ENCODE assay signal across 10 mouse cellular contexts in genomic region chr9:108289347-108289746, GRCm38 (mm10). TPM values are rescaled to one million over a fixed set of nuclear protein-coding genes. Genes with fewer than 3 reads are reported as not detected.
DNase-seq lines count a peak whose midpoint lies in the region; ATAC-seq and TF ChIP-seq lines count a peak whose summit lies in the region.
"Had no signal": no experiment of that assay in that cellular context is flagged by ENCODE, and none has a peak within 500 bp of the region (broad histone marks: within the 10 kb centered on the region; RNA-seq: fewer than 3 reads in every experiment).

No protein-coding gene starts in this region.

- 0 out of 2 replicates have a peak, but pooled peaks cover 4% of the 10 kb centered on the region for H3K36me3 ChIP-seq in heart, embryonic 15.5 days
- peaks cover 11% of the 10 kb centered on the region for H3K36me3 ChIP-seq in embryonic facial prominence, embryonic 12.5 days
- H3K36me3 ChIP-seq in hindbrain, postnatal 0 days (ENCODE audit: insufficient read depth, low read length), result peaks cover 2% of the 10 kb centered on the region; the same call in 1 of the 2 replicates
- peaks cover 11% of the 10 kb centered on the region for H3K36me3 ChIP-seq in midbrain, embryonic 13.5 days

- no peak for TF ChIP-seq CTCF in hindbrain, postnatal 0 days (IDR thresholded peaks at IDR 0.05; ENCODE audit: low read depth)

- DNase-seq in heart, adult 8-10 months (ENCODE audit: low spot score), result no peak
- DNase-seq in hindbrain, postnatal 0 days (ENCODE audit: low spot score), result no peak
- DNase-seq: cerebellum, adult 9-10 months; gastrocnemius, postnatal 10 days had no signal

- H3K9ac ChIP-seq in heart, embryonic 15.5 days, result no peak overlapping the region
- peak overlapping the region; percentile 56; the same call in 1 of the 2 replicates for H3K9ac ChIP-seq in embryonic facial prominence, embryonic 12.5 days
- no peak overlapping the region for H3K9ac ChIP-seq in hindbrain, postnatal 0 days (replicated peaks; ENCODE audit: low read length)
- H3K9ac ChIP-seq in midbrain, embryonic 13.5 days (replicated peaks), result peak overlapping the region; percentile 70

- WGBS in heart, embryonic 15.5 days, result 57% methylated on average over 2 of the region's 2 CpGs
- WGBS in embryonic facial prominence, embryonic 12.5 days, result 42% methylated on average over 2 of the region's 2 CpGs
- WGBS in hindbrain, postnatal 0 days, result 65% methylated on average over 2 of the region's 2 CpGs
- 69% methylated on average over 2 of the region's 2 CpGs for WGBS in midbrain, embryonic 13.5 days

- ATAC-seq in heart, embryonic 15.5 days (replicated peaks; ENCODE audit: insufficient number of reproducible peaks, insufficient read depth, low FRiP score, low read depth), result no peak
- ATAC-seq in embryonic facial prominence, embryonic 12.5 days (ENCODE audit: insufficient number of reproducible peaks, insufficient read depth, low FRiP score, low TSS enrichment), result no peak
- ATAC-seq in hindbrain, postnatal 0 days, result no peak
- ATAC-seq in midbrain, embryonic 13.5 days, result no peak
- ATAC-seq in megakaryocyte progenitor cell, adult 5-6 weeks (replicated peaks; ENCODE audit: poor library complexity), result no peak
- no peak for ATAC-seq in cerebellum, adult (ENCODE audit: insufficient number of reproducible peaks, low FRiP score, low TSS enrichment)
- no peak for ATAC-seq in megakaryocyte-erythroid progenitor cell, adult 5-6 weeks (replicated peaks; ENCODE audit: low FRiP score, low TSS enrichment, poor library complexity, severe bottlenecking)

- no peak overlapping the region for H3K4me3 ChIP-seq in heart, embryonic 15.5 days
- H3K4me3 ChIP-seq in embryonic facial prominence, embryonic 12.5 days, result peak overlapping the region; percentile 50; the same call in 1 of the 2 replicates
- H3K4me3 ChIP-seq in hindbrain, postnatal 0 days (ENCODE audit: low read length), result no peak overlapping the region
- H3K4me3 ChIP-seq in midbrain, embryonic 13.5 days (replicated peaks), result peak overlapping the region; percentile 66

- H3K27me3 ChIP-seq in heart, embryonic 15.5 days, result no peaks in the 10 kb centered on the region
- H3K27me3 ChIP-seq in embryonic facial prominence, embryonic 12.5 days, result no peaks in the 10 kb centered on the region
- no peaks in the 10 kb centered on the region for H3K27me3 ChIP-seq in hindbrain, postnatal 0 days (ENCODE audit: insufficient read depth, low read length)
- no peaks in the 10 kb centered on the region for H3K27me3 ChIP-seq in midbrain, embryonic 13.5 days

- peak overlapping the region; percentile 64; the same call in 1 of the 2 replicates for H3K4me2 ChIP-seq in heart, embryonic 15.5 days
- H3K4me2 ChIP-seq in embryonic facial prominence, embryonic 12.5 days (replicated peaks), result peak overlapping the region; percentile 54
- H3K4me2 ChIP-seq in hindbrain, postnatal 0 days (ENCODE audit: low read depth, low read length), result peak overlapping the region; percentile 78; the same call in 1 of the 2 replicates
- H3K4me2 ChIP-seq in midbrain, embryonic 13.5 days (replicated peaks), result peak overlapping the region; percentile 66

- no peaks in the 10 kb centered on the region for H3K9me3 ChIP-seq in heart, embryonic 15.5 days (replicated peaks)
- no peaks in the 10 kb centered on the region for H3K9me3 ChIP-seq in embryonic facial prominence, embryonic 12.5 days
- no peaks in the 10 kb centered on the region for H3K9me3 ChIP-seq in hindbrain, postnatal 0 days (ENCODE audit: low read length)
- H3K9me3 ChIP-seq in midbrain, embryonic 13.5 days, result no peaks in the 10 kb centered on the region

- H3K27ac ChIP-seq in heart, embryonic 15.5 days, result no peak overlapping the region
- no peak overlapping the region for H3K27ac ChIP-seq in embryonic facial prominence, embryonic 12.5 days
- H3K27ac ChIP-seq in hindbrain, postnatal 0 days, result no peak overlapping the region
- H3K27ac ChIP-seq in midbrain, embryonic 13.5 days, result peak overlapping the region; percentile 88

- H3K4me1 ChIP-seq in heart, embryonic 15.5 days (replicated peaks), result peaks cover 8% of the 10 kb centered on the region
- H3K4me1 ChIP-seq in embryonic facial prominence, embryonic 12.5 days, result peaks cover 4% of the 10 kb centered on the region
- H3K4me1 ChIP-seq in hindbrain, postnatal 0 days (ENCODE audit: insufficient read depth, low read length), result peaks cover 3% of the 10 kb centered on the region; the same call in 1 of the 2 replicates
- peaks cover 14% of the 10 kb centered on the region for H3K4me1 ChIP-seq in midbrain, embryonic 13.5 days (replicated peaks)

RNA-seq across cellular contexts. Expression of gene Nicn1, which starts 0.9 kb away (rescaled TPM):
- polyA plus RNA-seq in heart, embryonic 15.5 days (2015; fragmentation: Nextera tagmentation; extraction: Ambion mirVana), result 23.9 and 29.0 TPM in 2 replicates
- total RNA-seq in heart, adult 8-10 months (2022), result 10 to 100 TPM; 23.0 to 32.5 (median 28.5) TPM
- 53.0 and 54.9 TPM in 2 replicates for polyA plus RNA-seq in embryonic facial prominence, embryonic 12.5 days (2016; fragmentation: Nextera tagmentation; extraction: Ambion mirVana)
- 79.8 and 108 TPM in 2 replicates for total RNA-seq in hindbrain, postnatal 0 days (2014; rRNA removed)
- 114 and 118 TPM in 2 replicates for polyA plus RNA-seq in hindbrain, postnatal 0 days (2015; fragmentation: Nextera tagmentation; extraction: Ambion mirVana)
- 118 TPM in 2 replicates for polyA plus RNA-seq in midbrain, embryonic 13.5 days (2015; fragmentation: Nextera tagmentation; extraction: Ambion mirVana)
- 9.0 and 10.5 TPM in 2 replicates for total RNA-seq in megakaryocyte progenitor cell, adult 5-6 weeks (2015)
- total RNA-seq in megakaryocyte progenitor cell, adult 5-6 weeks (2017), result 3.2 and 4.7 TPM in 2 replicates
- 3.1 and 5.0 TPM in 2 replicates for total RNA-seq in megakaryocyte-erythroid progenitor cell, adult 5-6 weeks (2014; fragmentation: Nextera tagmentation)
- total RNA-seq in megakaryocyte-erythroid progenitor cell, adult 5-6 weeks (2017), result 1.4 TPM in 1 of 2 replicates, not detected in the other

RNA-seq across cellular contexts. Expression of gene Amt, which starts 7.3 kb away (rescaled TPM):
- 8.2 and 9.1 TPM in 2 replicates for polyA plus RNA-seq in heart, embryonic 15.5 days (2015; fragmentation: Nextera tagmentation; extraction: Ambion mirVana)
- total RNA-seq in heart, adult 8-10 months (2022), result 1 to 10 TPM; 3.8 to 6.5 (median 4.9) TPM
- polyA plus RNA-seq in embryonic facial prominence, embryonic 12.5 days (2016; fragmentation: Nextera tagmentation; extraction: Ambion mirVana), result 17.4 and 17.5 TPM in 2 replicates
- 22.5 and 27.1 TPM in 2 replicates for total RNA-seq in hindbrain, postnatal 0 days (2014; rRNA removed)
- polyA plus RNA-seq in hindbrain, postnatal 0 days (2015; fragmentation: Nextera tagmentation; extraction: Ambion mirVana), result 28.5 and 32.9 TPM in 2 replicates
- polyA plus RNA-seq in midbrain, embryonic 13.5 days (2015; fragmentation: Nextera tagmentation; extraction: Ambion mirVana), result 33.6 and 35.5 TPM in 2 replicates
- 0.37 and 0.85 TPM in 2 replicates for total RNA-seq in megakaryocyte progenitor cell, adult 5-6 weeks (2015)
- 1.1 and 1.2 TPM in 2 replicates for total RNA-seq in megakaryocyte progenitor cell, adult 5-6 weeks (2017)
- total RNA-seq in megakaryocyte-erythroid progenitor cell, adult 5-6 weeks (2014; fragmentation: Nextera tagmentation), result 0.28 TPM in 1 of 2 replicates, not detected in the other
- 0.23 TPM in 1 of 2 replicates, not detected in the other for total RNA-seq in megakaryocyte-erythroid progenitor cell, adult 5-6 weeks (2017)

RNA-seq across cellular contexts. Expression of gene Rhoa, which starts 16.6 kb away (rescaled TPM):
- 356 and 369 TPM in 2 replicates for polyA plus RNA-seq in heart, embryonic 15.5 days (2015; fragmentation: Nextera tagmentation; extraction: Ambion mirVana)
- 100 to 1,000 TPM; 196 to 229 (median 224) TPM for total RNA-seq in heart, adult 8-10 months (2022)
- polyA plus RNA-seq in embryonic facial prominence, embryonic 12.5 days (2016; fragmentation: Nextera tagmentation; extraction: Ambion mirVana), result 380 and 391 TPM in 2 replicates
- total RNA-seq in hindbrain, postnatal 0 days (2014; rRNA removed), result 105 and 106 TPM in 2 replicates
- polyA plus RNA-seq in hindbrain, postnatal 0 days (2015; fragmentation: Nextera tagmentation; extraction: Ambion mirVana), result 268 and 276 TPM in 2 replicates
- 288 and 306 TPM in 2 replicates for polyA plus RNA-seq in midbrain, embryonic 13.5 days (2015; fragmentation: Nextera tagmentation; extraction: Ambion mirVana)
- total RNA-seq in megakaryocyte progenitor cell, adult 5-6 weeks (2015), result 261 and 298 TPM in 2 replicates
- total RNA-seq in megakaryocyte progenitor cell, adult 5-6 weeks (2017), result 265 and 283 TPM in 2 replicates
- 148 and 275 TPM in 2 replicates for total RNA-seq in megakaryocyte-erythroid progenitor cell, adult 5-6 weeks (2014; fragmentation: Nextera tagmentation)
- 249 and 303 TPM in 2 replicates for total RNA-seq in megakaryocyte-erythroid progenitor cell, adult 5-6 weeks (2017)

RNA-seq across cellular contexts. Expression of gene Tcta, which starts 16.6 kb away (rescaled TPM):
- 31.6 and 34.9 TPM in 2 replicates for polyA plus RNA-seq in heart, embryonic 15.5 days (2015; fragmentation: Nextera tagmentation; extraction: Ambion mirVana)
- total RNA-seq in heart, adult 8-10 months (2022), result 10 to 100 TPM; 66.6 to 85.9 (median 81.5) TPM
- polyA plus RNA-seq in embryonic facial prominence, embryonic 12.5 days (2016; fragmentation: Nextera tagmentation; extraction: Ambion mirVana), result 28.1 and 28.7 TPM in 2 replicates
- total RNA-seq in hindbrain, postnatal 0 days (2014; rRNA removed), result 65.2 and 66.5 TPM in 2 replicates
- polyA plus RNA-seq in hindbrain, postnatal 0 days (2015; fragmentation: Nextera tagmentation; extraction: Ambion mirVana), result 79.4 and 80.3 TPM in 2 replicates
- polyA plus RNA-seq in midbrain, embryonic 13.5 days (2015; fragmentation: Nextera tagmentation; extraction: Ambion mirVana), result 52.6 and 57.5 TPM in 2 replicates
- 12.8 and 13.2 TPM in 2 replicates for total RNA-seq in megakaryocyte progenitor cell, adult 5-6 weeks (2015)
- 4.1 and 8.7 TPM in 2 replicates for total RNA-seq in megakaryocyte progenitor cell, adult 5-6 weeks (2017)
- 2.8 and 8.2 TPM in 2 replicates for total RNA-seq in megakaryocyte-erythroid progenitor cell, adult 5-6 weeks (2014; fragmentation: Nextera tagmentation)
- total RNA-seq in megakaryocyte-erythroid progenitor cell, adult 5-6 weeks (2017), result 1.4 and 4.3 TPM in 2 replicates

RNA-seq across cellular contexts. Expression of gene Dag1, which starts 25.6 kb away (rescaled TPM):
- polyA plus RNA-seq in heart, embryonic 15.5 days (2015; fragmentation: Nextera tagmentation; extraction: Ambion mirVana), result 128 and 143 TPM in 2 replicates
- total RNA-seq in heart, adult 8-10 months (2022), result 100 to 1,000 TPM; 291 to 330 (median 302) TPM
- polyA plus RNA-seq in embryonic facial prominence, embryonic 12.5 days (2016; fragmentation: Nextera tagmentation; extraction: Ambion mirVana), result 52.4 and 53.7 TPM in 2 replicates
- total RNA-seq in hindbrain, postnatal 0 days (2014; rRNA removed), result 127 and 129 TPM in 2 replicates
- polyA plus RNA-seq in hindbrain, postnatal 0 days (2015; fragmentation: Nextera tagmentation; extraction: Ambion mirVana), result 70.2 and 76.3 TPM in 2 replicates
- 50.5 and 57.8 TPM in 2 replicates for polyA plus RNA-seq in midbrain, embryonic 13.5 days (2015; fragmentation: Nextera tagmentation; extraction: Ambion mirVana)
- total RNA-seq in megakaryocyte progenitor cell, adult 5-6 weeks (2015), result 16.1 and 16.5 TPM in 2 replicates
- total RNA-seq in megakaryocyte progenitor cell, adult 5-6 weeks (2017), result 3.8 and 4.7 TPM in 2 replicates
- 10.2 and 12.9 TPM in 2 replicates for total RNA-seq in megakaryocyte-erythroid progenitor cell, adult 5-6 weeks (2014; fragmentation: Nextera tagmentation)
- 4.6 and 5.1 TPM in 2 replicates for total RNA-seq in megakaryocyte-erythroid progenitor cell, adult 5-6 weeks (2017)

Comparison
In these comparisons a context has a peak if more than half of its experiments do, and no peak if none do; other contexts are left out.
1. H3K4me3 ChIP-seq: peak in embryonic facial prominence, embryonic 12.5 days (single experiment) and midbrain, embryonic 13.5 days (single experiment); none in heart, embryonic 15.5 days (single experiment) and hindbrain, postnatal 0 days (single experiment).
2. H3K9ac ChIP-seq: peak in embryonic facial prominence, embryonic 12.5 days (single experiment) and midbrain, embryonic 13.5 days (single experiment); none in heart, embryonic 15.5 days (single experiment) and hindbrain, postnatal 0 days (single experiment).
3. Peak in every context shown above with its lines, with median percentiles within 50 percentile points of each other: H3K4me2 ChIP-seq.